Mouse (Mus musculus): ENCODE measurements at regions not wholly inside any gene's neighbourhood (a gene's known extent, or its start where the extent isn't known, plus 50 kb on each side); places are given as distances from the start of the nearest gene placed in this dataset.

DNA sequence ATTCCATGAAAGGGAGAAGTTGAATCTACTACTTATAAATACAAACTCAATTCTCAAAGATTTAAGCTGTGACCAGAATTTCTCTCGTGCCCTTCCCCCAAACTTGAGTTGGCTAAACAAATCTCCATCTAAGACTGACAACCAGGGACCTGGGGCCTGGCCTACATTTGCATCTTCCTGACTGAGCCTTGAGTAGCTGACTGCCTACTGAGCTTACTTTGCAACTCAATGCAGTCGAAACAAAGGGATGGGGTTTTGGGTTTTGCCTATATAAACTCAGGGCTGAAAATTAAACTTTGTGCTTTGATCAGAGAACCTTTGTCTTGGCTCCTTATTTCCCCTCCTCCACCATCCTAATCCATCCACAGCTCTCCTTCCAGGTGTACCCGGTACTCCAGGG lies 205.9 kb downstream of the Dusp6 start:
- Histone ChIP-seq H3K27ac (ENCODE audit: insufficient read depth, low read depth, low read length) (no peak overlapping the region), H3K4me1 (ENCODE audit: control insufficient read depth, insufficient read depth, low read length) (peaks cover 31% of the 10 kb centered on the region), H3K4me3 (ENCODE audit: insufficient read depth, low read length) (no peak overlapping the region)
- TF ChIP-seq CTCF (IDR thresholded peaks at IDR 0.05; ENCODE audit: low read depth, low read length) (no peak), POLR2A (IDR thresholded peaks at IDR 0.05; ENCODE audit: borderline replicate concordance, low read depth, low read length) (no peak)

DNA sequence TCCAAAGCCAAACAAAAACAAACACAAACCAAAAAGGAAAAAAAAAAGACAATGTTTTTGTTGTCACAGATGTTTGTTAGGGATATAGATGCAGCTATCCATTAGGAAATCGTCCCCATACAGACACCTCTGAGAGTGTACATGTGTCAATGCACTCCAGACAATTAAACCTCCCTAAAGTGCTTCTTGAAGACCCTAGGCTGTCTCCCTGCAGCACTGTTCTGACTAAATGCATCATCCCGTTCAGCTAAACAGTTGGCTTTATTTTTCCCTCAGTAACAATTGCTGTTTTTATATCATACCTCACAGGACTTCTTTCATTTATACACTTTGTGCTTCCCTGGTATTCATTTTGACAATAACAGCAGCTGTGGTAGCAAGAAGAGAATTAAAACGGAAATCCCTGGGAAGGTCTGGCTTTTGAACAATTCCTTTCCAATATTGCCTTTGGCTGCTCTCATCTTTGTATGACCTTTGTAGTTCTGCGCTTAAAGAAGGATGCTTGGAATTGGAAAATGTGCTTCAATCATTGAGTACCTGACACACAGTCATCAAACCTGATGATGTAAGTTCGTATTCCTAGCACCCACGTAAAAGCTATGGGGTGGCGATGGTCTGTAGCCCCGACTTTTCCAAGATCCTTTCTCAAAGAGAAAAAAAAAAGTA lies 208.9 kb downstream of the Dusp6 start:
- TF ChIP-seq CTCF (IDR thresholded peaks at IDR 0.05; ENCODE audit: low read depth, low read length) = no peak
- TF ChIP-seq POLR2A (IDR thresholded peaks at IDR 0.05; ENCODE audit: borderline replicate concordance, low read depth, low read length) = no peak
- H3K4me3 ChIP-seq (ENCODE audit: insufficient read depth, low read length) = no peak overlapping the region

DNA sequence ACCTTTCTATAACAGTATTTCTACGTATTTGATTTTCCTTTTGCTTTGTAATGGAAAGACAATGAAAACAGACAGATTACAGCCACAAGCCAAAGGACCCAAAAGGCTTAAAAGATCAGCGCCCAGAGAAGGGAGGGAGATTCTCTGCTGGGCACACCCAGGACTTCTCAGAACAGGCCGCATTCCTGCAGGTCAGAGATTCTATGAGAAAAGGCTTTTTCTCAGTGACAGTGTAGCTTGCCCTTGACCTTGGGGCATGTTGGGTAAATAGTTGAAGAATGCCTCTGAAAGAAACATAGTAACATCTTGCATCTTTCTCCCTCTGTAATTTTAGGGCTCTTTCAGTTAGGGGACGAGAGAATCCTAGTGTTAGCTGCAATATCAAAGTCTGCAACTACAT lies 209.8 kb downstream of the Dusp6 start:
- no peak overlapping the region for H3K27ac ChIP-seq (ENCODE audit: insufficient read depth, low read depth, low read length)
- TF ChIP-seq CTCF (IDR thresholded peaks at IDR 0.05; ENCODE audit: low read depth, low read length) (no peak), POLR2A (IDR thresholded peaks at IDR 0.05; ENCODE audit: borderline replicate concordance, low read depth, low read length) (no peak)
- H3K4me1 ChIP-seq (ENCODE audit: control insufficient read depth, insufficient read depth, low read length) = peaks cover 12% of the 10 kb centered on the region
- no peak overlapping the region for H3K4me3 ChIP-seq (ENCODE audit: insufficient read depth, low read length)

More for the DNA sequence above, 208.9 kb downstream of the Dusp6 start:
- Histone ChIP-seq H3K27ac (ENCODE audit: insufficient read depth, low read depth, low read length) (no peak overlapping the region), H3K4me1 (ENCODE audit: control insufficient read depth, insufficient read depth, low read length) (peaks cover 14% of the 10 kb centered on the region)

DNA sequence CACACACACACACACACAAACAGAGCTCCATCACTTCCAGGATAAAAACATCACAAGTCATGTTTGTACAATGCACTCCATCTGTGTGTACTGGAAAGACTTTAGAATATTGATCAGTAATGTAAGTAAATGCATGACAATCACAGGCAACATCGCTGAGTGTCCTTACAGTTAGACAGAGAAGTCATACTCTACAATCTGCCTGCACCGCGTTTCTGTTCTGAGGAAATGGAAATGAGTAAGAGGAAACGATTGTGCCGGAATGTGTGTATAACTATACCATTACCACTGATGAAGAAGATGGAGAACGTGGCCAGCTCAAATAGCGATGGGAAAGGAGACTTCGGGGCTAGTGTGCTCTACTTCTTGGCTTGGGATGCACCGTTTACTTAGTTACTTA lies 210.7 kb downstream of the Dusp6 start:
- H3K27ac ChIP-seq (ENCODE audit: insufficient read depth, low read depth, low read length) = no peak overlapping the region
- H3K4me1 ChIP-seq (ENCODE audit: control insufficient read depth, insufficient read depth, low read length) = peaks cover 9% of the 10 kb centered on the region
- TF ChIP-seq POLR2A (IDR thresholded peaks at IDR 0.05; ENCODE audit: borderline replicate concordance, low read depth, low read length) (no peak), CTCF (IDR thresholded peaks at IDR 0.05; ENCODE audit: low read depth, low read length) (no peak)
- H3K4me3 ChIP-seq (ENCODE audit: insufficient read depth, low read length) = no peak overlapping the region

DNA sequence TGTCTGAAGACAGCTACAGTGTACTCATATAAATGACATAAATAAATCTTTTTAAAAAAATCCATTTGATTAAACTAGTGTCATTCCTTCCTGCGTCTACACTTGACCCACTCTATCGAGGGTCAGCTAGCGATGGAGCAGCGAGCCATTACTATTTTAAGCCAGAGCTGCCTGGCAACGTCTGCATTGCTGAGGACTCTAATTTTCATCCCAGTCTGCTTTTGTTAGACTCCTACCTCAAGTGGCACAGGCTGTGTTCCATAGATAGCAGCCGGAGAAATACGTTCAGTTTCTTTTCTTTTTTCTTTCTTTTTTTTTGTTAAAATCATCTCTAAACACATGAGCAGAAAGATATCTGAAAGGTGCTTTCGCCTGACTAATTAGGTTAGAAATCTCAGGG lies 211.5 kb downstream of the Dusp6 start:
- no peak overlapping the region for H3K4me3 ChIP-seq (ENCODE audit: insufficient read depth, low read length)
- no peak for TF ChIP-seq CTCF (IDR thresholded peaks at IDR 0.05; ENCODE audit: low read depth, low read length)
- TF ChIP-seq POLR2A (IDR thresholded peaks at IDR 0.05; ENCODE audit: borderline replicate concordance, low read depth, low read length) = no peak
- peaks cover 3% of the 10 kb centered on the region for H3K4me1 ChIP-seq (ENCODE audit: control insufficient read depth, insufficient read depth, low read length)
- no peak overlapping the region for H3K27ac ChIP-seq (ENCODE audit: insufficient read depth, low read depth, low read length)

DNA sequence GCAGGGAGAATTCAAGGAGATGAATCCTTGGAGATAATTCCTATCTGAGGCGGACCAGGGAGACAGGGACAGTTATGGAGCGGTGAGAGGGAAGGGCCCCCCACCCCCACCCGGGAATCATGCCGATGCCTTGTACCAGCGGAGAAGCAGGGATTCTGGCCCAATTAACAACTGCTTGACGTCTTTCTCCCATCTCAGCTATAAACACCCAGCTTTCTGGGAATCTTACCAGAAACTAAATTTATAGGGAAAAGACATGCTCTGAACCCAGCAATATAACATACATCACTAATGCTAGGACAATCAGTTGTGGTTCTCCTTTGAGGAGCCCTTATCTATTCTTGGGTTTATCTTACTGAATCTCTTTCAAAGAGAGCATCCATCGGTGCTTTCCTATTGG lies 213.2 kb downstream of the Dusp6 start:
- Histone ChIP-seq H3K4me1 (ENCODE audit: control insufficient read depth, insufficient read depth, low read length) (no peaks in the 10 kb centered on the region), H3K4me3 (ENCODE audit: insufficient read depth, low read length) (no peak overlapping the region), H3K27ac (ENCODE audit: insufficient read depth, low read depth, low read length) (no peak overlapping the region)
- TF ChIP-seq CTCF (IDR thresholded peaks at IDR 0.05; ENCODE audit: low read depth, low read length) (no peak), POLR2A (IDR thresholded peaks at IDR 0.05; ENCODE audit: borderline replicate concordance, low read depth, low read length) (no peak)

DNA sequence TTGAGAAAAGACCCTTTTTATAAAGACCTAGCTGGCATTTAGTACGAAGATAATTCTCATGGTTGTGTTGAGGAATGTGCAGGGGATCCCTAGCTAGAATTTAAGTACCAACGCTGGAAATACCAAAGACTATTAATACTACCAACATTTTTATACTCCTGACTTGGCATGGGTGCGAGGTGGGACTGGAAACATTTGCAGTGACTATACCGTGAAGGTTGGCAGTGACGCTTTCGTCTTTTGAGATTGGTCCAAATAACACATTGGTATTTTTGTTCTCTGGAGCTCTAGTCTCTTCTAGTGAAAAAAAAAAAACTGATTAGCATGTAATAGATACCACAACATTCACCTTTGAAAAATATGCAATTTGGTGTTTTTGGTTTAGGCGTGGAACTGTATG lies 213.7 kb downstream of the Dusp6 start:
- TF ChIP-seq POLR2A (IDR thresholded peaks at IDR 0.05; ENCODE audit: borderline replicate concordance, low read depth, low read length) (no peak), CTCF (IDR thresholded peaks at IDR 0.05; ENCODE audit: low read depth, low read length) (no peak)
- Histone ChIP-seq H3K4me3 (ENCODE audit: insufficient read depth, low read length) (no peak overlapping the region), H3K4me1 (ENCODE audit: control insufficient read depth, insufficient read depth, low read length) (no peaks in the 10 kb centered on the region), H3K27ac (ENCODE audit: insufficient read depth, low read depth, low read length) (no peak overlapping the region)

DNA sequence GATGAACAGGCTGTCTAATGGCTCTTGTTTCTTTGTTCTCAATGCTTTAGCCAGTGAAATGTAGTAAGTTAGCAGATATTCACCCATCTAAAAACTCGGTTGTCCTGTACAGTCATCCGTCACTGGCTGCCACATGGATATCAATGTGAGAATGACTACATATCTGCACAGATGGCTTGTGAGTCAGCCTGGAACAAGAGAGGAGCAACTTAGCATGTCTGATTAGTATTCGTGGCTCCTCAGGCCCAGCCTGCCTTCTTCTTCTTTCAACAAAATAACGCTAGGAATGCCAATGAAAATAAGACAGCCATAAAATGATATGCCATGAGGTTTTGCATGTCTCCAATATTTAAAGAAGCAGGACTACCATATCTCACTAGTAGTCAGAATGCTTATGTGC lies 217.5 kb downstream of the Dusp6 start:
- no peak overlapping the region for H3K4me3 ChIP-seq (ENCODE audit: insufficient read depth, low read length)
- no peak overlapping the region for H3K27ac ChIP-seq (ENCODE audit: insufficient read depth, low read depth, low read length)
- TF ChIP-seq POLR2A (IDR thresholded peaks at IDR 0.05; ENCODE audit: borderline replicate concordance, low read depth, low read length) = no peak
- TF ChIP-seq CTCF (IDR thresholded peaks at IDR 0.05; ENCODE audit: low read depth, low read length) = no peak
- H3K4me1 ChIP-seq (ENCODE audit: control insufficient read depth, insufficient read depth, low read length) = peaks cover 4% of the 10 kb centered on the region; the same call in 1 of the 2 replicates

DNA sequence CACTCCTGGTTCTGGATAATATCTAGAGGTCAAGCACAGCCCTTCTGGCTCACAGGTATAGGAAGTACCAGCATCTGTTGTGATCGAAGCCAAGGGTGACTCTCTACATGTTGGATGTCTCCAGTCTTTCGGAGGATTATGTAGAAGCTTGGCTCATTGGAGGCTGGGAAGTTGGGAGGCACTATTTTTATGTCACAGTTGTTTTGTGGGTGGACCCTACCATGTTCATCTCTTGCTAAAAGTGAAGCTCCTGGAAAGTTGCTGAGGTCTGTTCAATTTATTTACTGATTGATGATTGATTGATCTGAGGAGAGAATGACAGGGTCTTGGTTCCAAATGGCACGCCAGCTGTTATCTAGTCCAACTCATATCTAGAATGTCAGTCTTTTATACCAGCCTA lies 219.0 kb downstream of the Dusp6 start:
- no peak overlapping the region for H3K27ac ChIP-seq (ENCODE audit: insufficient read depth, low read depth, low read length)
- no peak overlapping the region for H3K4me3 ChIP-seq (ENCODE audit: insufficient read depth, low read length)
- TF ChIP-seq CTCF (IDR thresholded peaks at IDR 0.05; ENCODE audit: low read depth, low read length) = no peak
- H3K4me1 ChIP-seq (ENCODE audit: control insufficient read depth, insufficient read depth, low read length) = peaks cover 4% of the 10 kb centered on the region; the same call in 1 of the 2 replicates

DNA sequence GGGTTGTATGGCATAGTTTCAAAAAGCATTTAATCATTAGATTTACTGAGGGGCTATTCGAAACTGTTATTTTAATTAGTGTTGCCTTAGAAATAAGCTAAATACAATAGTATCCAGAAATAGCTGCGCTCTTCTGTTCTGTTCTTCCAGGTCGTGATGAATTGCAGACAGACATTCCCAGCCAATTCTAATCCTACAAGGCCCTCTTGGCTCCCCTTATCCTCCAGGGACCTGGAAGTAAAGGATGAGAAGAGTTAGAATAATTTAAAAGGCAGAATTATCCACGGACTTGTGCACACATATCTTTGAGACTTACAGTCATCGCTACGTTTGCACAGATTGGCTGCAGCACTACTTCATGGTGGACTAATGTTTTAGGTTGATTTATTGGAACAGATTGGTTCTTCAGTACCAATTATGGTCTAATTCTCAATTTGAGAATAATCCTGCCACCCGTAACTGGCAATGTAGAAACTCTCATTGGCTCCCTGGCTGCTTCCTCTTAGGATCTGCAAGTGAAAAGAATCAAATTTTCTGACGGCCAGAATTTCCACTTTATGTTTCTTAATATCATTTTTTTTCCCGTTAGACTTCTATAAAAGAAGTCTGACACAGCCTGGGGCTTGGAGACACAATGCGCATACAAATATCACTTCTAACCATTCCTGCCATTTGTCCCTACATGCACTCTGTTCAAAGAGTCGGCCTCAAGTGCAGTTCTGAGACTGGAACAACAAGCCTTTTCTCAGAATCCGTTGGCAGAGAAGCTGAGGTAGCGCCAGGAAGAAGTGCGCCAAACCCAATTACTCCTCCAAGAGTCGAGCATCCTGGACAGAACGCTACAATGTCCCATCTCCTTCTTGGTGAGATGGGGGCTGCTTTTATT lies 225.4 kb downstream of the Dusp6 start:
- Histone ChIP-seq H3K4me3 (ENCODE audit: insufficient read depth, low read length) (no peak overlapping the region), H3K4me1 (ENCODE audit: control insufficient read depth, insufficient read depth, low read length) (peaks cover 4% of the 10 kb centered on the region; the same call in 1 of the 2 replicates), H3K27ac (ENCODE audit: insufficient read depth, low read depth, low read length) (no peak overlapping the region)
- no peak for TF ChIP-seq POLR2A (IDR thresholded peaks at IDR 0.05; ENCODE audit: borderline replicate concordance, low read depth, low read length)

Measured in bone marrow macrophage, adult 2 months (primary cell).